Mouse (Mus musculus) liver, embryonic 11.5 days (tissue): ENCODE results near the gene Ryr2. TPM values are rescaled to one million over a fixed set of nuclear protein-coding genes. Genes with fewer than 3 reads are reported as not detected.
"Not testable (repeated sequence)": the region's sequence is repeated elsewhere in the genome, so short reads cannot be mapped to it uniquely, and the experiment has no call there.

Experiments used
- ATAC-seq: fragments of 200-750 bp; cut with Nextera tagmentation; replicated peaks from 2 replicates; pipeline ENCODE4 v1.8.0; 2017; ENCODE audit warnings: moderate number of reproducible peaks, mild to moderate bottlenecking, moderate TSS enrichment, moderate library complexity; ENCODE audit not compliant: low FRiP score
- DNase-seq: peaks from one replicate; pipeline ENCODE4 v3.0.0-alpha.2; 2017; ENCODE audit warnings: low spot score
- H3K27ac ChIP-seq: fragments of 300-500 bp; sonication (generic); 2 replicates; pipeline ENCODE4 v1.5.1; 2014; ENCODE audit warnings: mild to moderate bottlenecking, low read depth, low read length, control low read depth
- H3K27me3 ChIP-seq: fragments of 300-500 bp; sonication (generic); replicated peaks from 2 replicates; pipeline ENCODE4 v1.6.1; 2014; ENCODE audit warnings: low read length, mixed read lengths; ENCODE audit not compliant: control insufficient read depth, insufficient read depth
- H3K36me3 ChIP-seq: fragments of 300-500 bp; sonication (generic); 2 replicates; pipeline ENCODE4 v1.6.1; 2014; ENCODE audit warnings: mild to moderate bottlenecking, low read length, moderate library complexity, mixed read lengths; ENCODE audit not compliant: control insufficient read depth, insufficient read depth
- H3K4me1 ChIP-seq: fragments of 300-500 bp; sonication (generic); replicated peaks from 2 replicates; pipeline ENCODE4 v1.6.1; 2014; ENCODE audit warnings: low read length, mixed read lengths; ENCODE audit not compliant: control insufficient read depth, insufficient read depth
- H3K4me2 ChIP-seq: fragments of 300-500 bp; sonication (generic); 2 replicates; pipeline ENCODE4 v1.6.1; 2014; ENCODE audit warnings: mild to moderate bottlenecking, control low read depth, moderate library complexity
- H3K4me3 ChIP-seq: fragments of 300-500 bp; sonication (generic); 2 replicates; pipeline ENCODE4 v1.5.1; 2014; ENCODE audit warnings: low read depth, low read length, control low read depth
- H3K9ac ChIP-seq: fragments of 300-500 bp; sonication (generic); 2 replicates; pipeline ENCODE4 v1.6.1; 2014; ENCODE audit warnings: low read depth, low read length, control low read depth
- H3K9me3 ChIP-seq: fragments of 300-500 bp; sonication (generic); 2 replicates; pipeline ENCODE4 v1.6.1; 2016; ENCODE audit warnings: low read length, inconsistent platforms, mixed read lengths; ENCODE audit not compliant: control insufficient read depth
- WGBS: fragments of 180-500 bp; shearing (Covaris S2); extraction: QIAGEN DNeasy Blood & Tissue Kit; methylation state at CpG from one replicate; pipeline ENCODE4 v1.1.7; 2014; 5-methylcytosine and 5-hydroxymethylcytosine counted together
- polyA plus RNA-seq: library from polyadenylated mRNA; unstranded; fragments of >200 nt; fragmentation: Nextera tagmentation; extraction: Ambion mirVana; gene quantifications from 2 replicates; pipeline ENCODE4 v1.2.1, GENCODE M21; 2014

Gene Ryr2
- polyA plus RNA-seq, 1 experiment from 2014 or later, result 0.88 TPM

DNA sequence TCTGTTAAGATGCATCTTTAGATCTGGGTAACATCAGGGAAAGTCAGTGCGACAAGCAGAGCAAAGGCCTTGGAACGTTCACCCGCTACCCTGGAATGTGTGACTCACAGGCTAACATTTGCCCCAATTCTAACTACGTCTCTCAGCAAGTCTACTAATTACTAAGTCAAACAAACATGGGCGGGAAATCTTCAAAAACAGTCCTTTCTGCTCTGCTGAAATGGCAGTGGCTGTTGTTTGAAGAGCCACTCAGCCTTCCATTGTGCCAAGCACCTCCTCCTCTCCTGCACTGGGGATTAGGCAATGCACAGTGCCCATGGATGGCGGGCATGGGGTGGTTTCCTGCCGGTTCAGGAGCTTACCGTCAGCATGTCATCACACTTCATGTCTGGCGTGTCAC lies 540.3 kb downstream of the Ryr2 start:
- no peak for DNase-seq
- no peaks in the 10 kb centered on the region for H3K36me3 ChIP-seq
- no peaks in the 10 kb centered on the region for H3K9me3 ChIP-seq
- H3K27ac ChIP-seq, result no peak overlapping the region
- ATAC-seq, result no peak
- WGBS, result 67% methylated on average over 9 of the region's 9 CpGs
- H3K27me3 ChIP-seq, result no peaks in the 10 kb centered on the region
- H3K4me1 ChIP-seq, result no peaks in the 10 kb centered on the region
- no peak overlapping the region for H3K9ac ChIP-seq
- H3K4me3 ChIP-seq, result no peak overlapping the region
- H3K4me2 ChIP-seq, result no peak overlapping the region

- Histone ChIP-seq H3K36me3 (no peaks in the 10 kb centered on the region), H3K4me3 (no peak overlapping the region), H3K27ac (no peak overlapping the region), H3K27me3 (no peaks in the 10 kb centered on the region), H3K4me1 (no peaks in the 10 kb centered on the region), H3K4me2 (no peak overlapping the region), H3K9me3 (no peaks in the 10 kb centered on the region), H3K9ac (no peak overlapping the region)
- ATAC-seq (peak; percentile 41; the same call in 1 of the 2 replicates), DNase-seq (no peak)
- WGBS, result 15% methylated on average over 1 of the region's 1 CpGs
These were observed 543.3 kb downstream of the Ryr2 start for GRCm38 (mm10) chr13:11563224-11564024.

- Histone ChIP-seq H3K4me1 (no peaks in the 10 kb centered on the region), H3K4me3 (no peak overlapping the region), H3K9ac (no peak overlapping the region), H3K27me3 (no peaks in the 10 kb centered on the region), H3K9me3 (no peaks in the 10 kb centered on the region), H3K4me2 (no peak overlapping the region), H3K27ac (no peak overlapping the region), H3K36me3 (no peaks in the 10 kb centered on the region)
- WGBS, result 83% methylated on average over 3 of the region's 3 CpGs
- DNase-seq, result no peak
- no peak for ATAC-seq
These were observed 557.1 kb downstream of the Ryr2 start for GRCm38 (mm10) chr13:11549644-11550043.

GRCm38 (mm10) chr13:11549136-11549535 lies 557.6 kb downstream of the Ryr2 start:
- not testable (repeated sequence) for DNase-seq
- WGBS, result 54% methylated on average over 15 of the region's 15 CpGs

DNA sequence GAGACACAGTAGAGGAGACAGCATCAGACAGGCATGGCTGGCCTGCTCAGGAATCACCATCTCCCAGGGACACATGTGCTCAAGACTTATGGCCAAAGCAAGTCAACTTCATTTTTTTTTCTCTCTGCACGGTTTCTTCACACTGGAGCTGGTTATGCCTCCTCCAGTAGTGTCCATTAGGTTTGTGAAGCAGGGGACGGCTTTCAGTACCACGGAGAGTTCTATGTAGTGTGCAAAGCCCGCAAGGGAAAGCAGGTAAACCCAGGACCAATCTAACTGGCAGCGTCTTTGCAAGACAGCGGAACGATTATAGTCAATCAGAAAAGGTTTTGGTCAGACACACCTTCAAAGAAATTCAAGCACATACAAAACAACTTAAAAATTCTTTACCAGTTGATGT lies 560.9 kb downstream of the Ryr2 start:
- no peaks in the 10 kb centered on the region for H3K36me3 ChIP-seq
- no peak overlapping the region for H3K9ac ChIP-seq
- H3K4me1 ChIP-seq, result no peaks in the 10 kb centered on the region
- ATAC-seq (no peak), DNase-seq (no peak)
- H3K27ac ChIP-seq, result no peak overlapping the region
- H3K27me3 ChIP-seq, result no peaks in the 10 kb centered on the region
- WGBS, result 43% methylated on average over 7 of the region's 7 CpGs
- no peak overlapping the region for H3K4me3 ChIP-seq
- no peaks in the 10 kb centered on the region for H3K9me3 ChIP-seq
- no peak overlapping the region for H3K4me2 ChIP-seq

More at GRCm38 (mm10) chr13:11549136-11549535, 557.6 kb downstream of the Ryr2 start:
- H3K9me3 ChIP-seq, H3K36me3 ChIP-seq, H3K9ac ChIP-seq, H3K27me3 ChIP-seq, ATAC-seq, H3K4me1 ChIP-seq, H3K4me2 ChIP-seq, H3K27ac ChIP-seq, H3K4me3 ChIP-seq: not testable (repeated sequence)

- no peaks in the 10 kb centered on the region for H3K27me3 ChIP-seq
- H3K4me2 ChIP-seq, result no peak overlapping the region
- no peak overlapping the region for H3K4me3 ChIP-seq
- no peak overlapping the region for H3K9ac ChIP-seq
- no peak for ATAC-seq
- no peak overlapping the region for H3K27ac ChIP-seq
- whole genome bisulfite sequencing, result 79% methylated on average over 3 of the region's 3 CpGs
- H3K4me1 ChIP-seq, result no peaks in the 10 kb centered on the region
- H3K9me3 ChIP-seq, result no peaks in the 10 kb centered on the region
- no peaks in the 10 kb centered on the region for H3K36me3 ChIP-seq
- no peak for DNase-seq
These were observed 564.2 kb downstream of the Ryr2 start for GRCm38 (mm10) chr13:11542546-11542945.

DNA sequence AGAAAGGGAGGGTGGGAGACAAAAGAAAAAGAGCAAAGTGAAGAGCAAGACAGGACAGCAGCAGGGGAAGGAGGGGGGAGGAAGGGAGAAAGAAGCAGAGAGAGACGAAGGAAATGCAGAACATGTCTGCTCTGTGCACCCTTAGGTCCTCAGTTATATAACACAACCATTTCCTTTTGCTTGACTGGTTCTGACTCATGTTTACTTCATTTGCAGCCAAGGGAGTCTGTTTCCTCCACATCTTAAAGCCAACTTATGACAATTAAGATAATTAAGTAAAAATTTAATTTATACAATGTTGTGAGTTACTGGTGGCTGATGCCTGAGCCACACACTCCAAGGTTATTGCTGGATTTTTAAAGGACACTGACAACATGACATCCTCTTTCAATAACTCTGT lies 569.9 kb downstream of the Ryr2 start:
- H3K27me3 ChIP-seq, result no peaks in the 10 kb centered on the region
- 67% methylated on average over 1 of the region's 1 CpGs for WGBS
- no peak overlapping the region for H3K27ac ChIP-seq
- no peak overlapping the region for H3K4me2 ChIP-seq
- ATAC-seq (no peak), DNase-seq (no peak)
- H3K9me3 ChIP-seq, result no peaks in the 10 kb centered on the region
- H3K4me1 ChIP-seq, result no peaks in the 10 kb centered on the region
- H3K36me3 ChIP-seq, result no peaks in the 10 kb centered on the region
- H3K9ac ChIP-seq, result no peak overlapping the region
- no peak overlapping the region for H3K4me3 ChIP-seq

GRCm38 (mm10) chr13:11535874-11536273 lies 570.9 kb downstream of the Ryr2 start:
- no peak for DNase-seq

DNA sequence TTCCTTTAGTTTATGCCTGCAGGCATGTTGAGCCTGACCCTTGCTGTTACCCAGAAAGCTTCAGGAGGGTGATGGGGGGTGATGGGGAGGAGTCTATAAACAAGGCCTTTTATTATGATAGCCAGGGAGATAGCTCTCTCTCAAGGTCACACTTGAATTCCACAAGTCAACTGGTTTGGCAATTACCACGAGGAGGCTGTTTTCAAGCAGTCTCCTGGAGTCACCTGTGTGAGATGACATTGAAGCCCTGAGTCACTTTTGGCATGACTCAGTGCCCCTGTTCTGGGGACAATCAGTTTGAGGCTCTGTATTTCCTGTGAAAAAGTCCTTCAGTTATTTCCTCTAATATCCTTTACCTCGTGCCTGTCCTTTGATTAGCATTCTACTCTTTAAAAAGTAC lies 573.5 kb downstream of the Ryr2 start:
- no peak overlapping the region for H3K4me2 ChIP-seq
- H3K4me3 ChIP-seq, result no peak overlapping the region
- no peak overlapping the region for H3K27ac ChIP-seq
- ATAC-seq, result no peak
- H3K27me3 ChIP-seq, result no peaks in the 10 kb centered on the region
- no peaks in the 10 kb centered on the region for H3K9me3 ChIP-seq
- H3K9ac ChIP-seq, result no peak overlapping the region
- no peaks in the 10 kb centered on the region for H3K36me3 ChIP-seq
- H3K4me1 ChIP-seq, result no peaks in the 10 kb centered on the region
- 30% methylated on average over 2 of the region's 2 CpGs for WGBS
- no peak for DNase-seq

More at GRCm38 (mm10) chr13:11535874-11536273, 570.9 kb downstream of the Ryr2 start:
- no peaks in the 10 kb centered on the region for H3K36me3 ChIP-seq
- 56% methylated on average over 3 of the region's 3 CpGs for WGBS
- no peak overlapping the region for H3K4me2 ChIP-seq
- H3K27ac ChIP-seq, result no peak overlapping the region
- H3K4me3 ChIP-seq, result no peak overlapping the region
- H3K4me1 ChIP-seq, result no peaks in the 10 kb centered on the region
- H3K9ac ChIP-seq, result no peak overlapping the region
- no peaks in the 10 kb centered on the region for H3K9me3 ChIP-seq
- H3K27me3 ChIP-seq, result no peaks in the 10 kb centered on the region
- ATAC-seq, result no peak
